Mouse (Mus musculus) intestine, postnatal 0 days (tissue): ENCODE data around the gene Grip1. TPM values are rescaled to one million over a fixed set of nuclear protein-coding genes. Genes with fewer than 3 reads are reported as not detected.
"Not testable (repeated sequence)": the region's sequence is repeated elsewhere in the genome, so short reads cannot be mapped to it uniquely, and the experiment has no call there.

Experiments used
- ATAC-seq: fragments of 200-750 bp; cut with Nextera tagmentation; 2 replicates; pipeline ENCODE4 v1.8.0; 2017; ENCODE audit warnings: mild to moderate bottlenecking, moderate TSS enrichment, moderate library complexity
- H3K27ac ChIP-seq: fragments of 300-500 bp; sonication (generic); 2 replicates; pipeline ENCODE4 v1.5.1; 2014; ENCODE audit warnings: mild to moderate bottlenecking, low read depth, low read length, moderate library complexity
- H3K27me3 ChIP-seq: fragments of 300-500 bp; sonication (generic); replicated peaks from 2 replicates; pipeline ENCODE4 v1.6.1; 2014; ENCODE audit warnings: low read length, mixed read lengths; ENCODE audit not compliant: control insufficient read depth, insufficient read depth
- H3K36me3 ChIP-seq: fragments of 300-500 bp; sonication (generic); 2 replicates; pipeline ENCODE4 v1.6.1; 2014; ENCODE audit warnings: mild to moderate bottlenecking, moderate library complexity; ENCODE audit not compliant: control insufficient read depth, insufficient read depth
- H3K4me1 ChIP-seq: fragments of 300-500 bp; sonication (generic); replicated peaks from 2 replicates; pipeline ENCODE4 v1.6.1; 2014; ENCODE audit warnings: antibody characterized with exemption, low read length, mixed read lengths; ENCODE audit not compliant: control insufficient read depth, insufficient read depth
- H3K4me2 ChIP-seq: fragments of 300-500 bp; sonication (generic); replicated peaks from 2 replicates; pipeline ENCODE4 v1.6.1; 2014; ENCODE audit warnings: low read depth, mild to moderate bottlenecking, moderate library complexity
- H3K4me3 ChIP-seq: fragments of 300-500 bp; sonication (generic); 2 replicates; pipeline ENCODE4 v1.5.1; 2014; ENCODE audit warnings: low read depth, low read length
- H3K9ac ChIP-seq: fragments of 300-500 bp; sonication (generic); 2 replicates; pipeline ENCODE4 v1.6.1; 2014; ENCODE audit warnings: mild to moderate bottlenecking, low read depth, low read length
- H3K9me3 ChIP-seq: fragments of 300-500 bp; sonication (generic); 2 replicates; pipeline ENCODE4 v1.6.1; 2016; ENCODE audit warnings: mixed run types; ENCODE audit not compliant: control insufficient read depth
- CTCF ChIP-seq: sonication (generic); IDR thresholded peaks from 2 replicates; pipeline ENCODE4 v1.5.1; 2016; ENCODE audit warnings: low read depth, mild to moderate bottlenecking, control low read depth, antibody characterized with exemption, moderate library complexity
- WGBS: fragments of 180-500 bp; shearing (Covaris S2); extraction: QIAGEN DNeasy Blood & Tissue Kit; methylation state at CpG from one replicate; pipeline ENCODE4 v1.1.7; 2014; 5-methylcytosine and 5-hydroxymethylcytosine counted together
- polyA plus RNA-seq: library from polyadenylated mRNA; unstranded; fragments of >200 nt; fragmentation: Nextera tagmentation; extraction: Ambion mirVana; gene quantifications from 2 replicates; pipeline ENCODE4 v1.2.1, GENCODE M21; 2015

Gene Grip1
- polyA plus RNA-seq, 1 experiment from 2014 or later = 0.48 TPM

DNA sequence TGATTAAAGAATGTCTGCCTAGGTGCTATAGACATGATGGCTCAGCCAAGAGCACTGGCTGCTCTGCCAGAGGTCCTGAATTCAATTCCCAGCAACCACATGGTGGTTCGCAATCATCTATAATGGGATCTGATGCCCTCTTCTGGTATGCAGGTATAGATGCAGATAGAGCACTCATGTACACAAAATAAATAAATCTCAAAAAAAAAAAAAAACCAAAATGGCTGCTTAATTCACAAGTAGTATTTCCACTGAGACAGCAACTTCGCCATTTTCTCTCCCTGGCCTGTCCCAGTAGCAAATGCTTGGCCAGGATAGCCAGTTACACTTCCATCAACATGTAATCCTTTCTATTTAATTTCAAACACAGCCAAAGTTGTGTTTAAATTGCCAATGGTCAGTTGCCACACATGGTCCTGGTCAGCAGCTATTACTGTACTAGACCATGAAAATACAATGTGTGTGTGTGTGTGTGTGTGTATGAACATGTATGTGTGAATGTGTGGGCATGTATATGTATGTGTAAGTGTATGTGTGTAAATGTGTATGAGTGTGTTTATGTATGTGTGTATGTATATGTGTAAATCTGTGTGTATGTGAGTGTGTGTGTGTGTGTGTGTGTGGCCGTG lies 658.2 kb downstream of the Grip1 start:
- 69% methylated on average over 3 of the region's 3 CpGs for WGBS
- Histone ChIP-seq H3K36me3 (peaks cover 13% of the 10 kb centered on the region; the same call in 1 of the 2 replicates), H3K4me2 (peak overlapping the region; percentile 89), H3K27ac (no peak overlapping the region), H3K4me1 (no peaks in the 10 kb centered on the region), H3K9me3 (no peaks in the 10 kb centered on the region), H3K4me3 (peak overlapping the region; percentile 91), H3K27me3 (no peaks in the 10 kb centered on the region), H3K9ac (peak overlapping the region; percentile 52; the same call in 1 of the 2 replicates)
- peak; percentile 26 for TF ChIP-seq CTCF
- no peak for ATAC-seq

DNA sequence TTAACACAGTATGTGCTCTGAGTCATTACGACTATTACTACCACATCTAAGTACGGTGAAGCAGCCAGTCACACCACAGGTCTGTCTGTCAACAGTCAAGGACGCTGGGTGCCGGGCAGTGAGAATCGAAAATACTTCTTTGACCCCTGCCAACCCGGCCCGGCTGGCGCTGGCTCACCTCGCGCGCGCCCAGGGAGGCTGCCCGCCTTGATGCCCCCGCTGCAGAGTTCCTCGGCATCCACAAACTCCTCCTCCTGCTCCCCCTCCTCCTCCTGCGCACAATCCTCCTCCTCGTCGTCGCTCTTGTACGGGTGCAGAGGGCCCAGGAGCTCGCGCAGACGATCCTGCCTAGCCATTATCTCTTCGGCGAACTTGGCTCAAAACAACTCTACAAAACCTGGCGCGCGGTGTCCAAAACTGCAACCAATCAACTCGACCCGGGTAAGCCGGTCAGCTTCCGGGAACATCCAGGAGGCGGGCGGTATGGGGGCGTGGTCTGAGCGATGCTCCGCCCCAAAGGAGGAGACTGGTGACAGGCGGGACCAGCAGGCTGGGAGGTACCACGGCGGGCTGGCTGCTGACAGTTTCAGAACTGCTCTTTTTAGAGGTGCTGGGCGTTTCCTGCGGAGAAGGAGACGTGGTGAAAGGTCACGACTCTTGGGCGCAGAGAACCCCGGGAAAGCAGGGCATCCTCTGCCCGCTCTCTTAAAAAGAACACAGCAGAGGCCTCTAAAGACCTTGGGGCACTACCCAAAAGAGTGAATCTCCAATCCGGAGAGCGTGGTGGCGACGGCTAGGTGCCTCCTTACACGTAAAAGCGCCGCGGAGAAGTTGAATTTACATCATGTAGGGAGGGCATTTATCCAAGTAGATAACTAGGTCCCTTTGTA lies 659.1 kb downstream of the Grip1 start, which contains the start of gene Helb:
TSS of gene Helb (minus strand) at position 481 of the 890 bp plus-strand sequence.
- 1% methylated on average over 55 of the region's 55 CpGs for WGBS
- Histone ChIP-seq H3K27ac (peak within 1 kb of the TSS; percentile 51; the same call in 1 of the 2 replicates), H3K4me3 (peak within 1 kb of the TSS; percentile 91), H3K27me3 (no peaks in the 10 kb centered on the region), H3K4me1 (no peaks in the 10 kb centered on the region), H3K9ac (peak within 1 kb of the TSS; percentile 52), H3K9me3 (no peaks in the 10 kb centered on the region), H3K36me3 (peaks cover 3% of the 10 kb centered on the region; the same call in 1 of the 2 replicates), H3K4me2 (peak within 1 kb of the TSS; percentile 89)
- peak; percentile 100 for ATAC-seq
- no peak for TF ChIP-seq CTCF

DNA sequence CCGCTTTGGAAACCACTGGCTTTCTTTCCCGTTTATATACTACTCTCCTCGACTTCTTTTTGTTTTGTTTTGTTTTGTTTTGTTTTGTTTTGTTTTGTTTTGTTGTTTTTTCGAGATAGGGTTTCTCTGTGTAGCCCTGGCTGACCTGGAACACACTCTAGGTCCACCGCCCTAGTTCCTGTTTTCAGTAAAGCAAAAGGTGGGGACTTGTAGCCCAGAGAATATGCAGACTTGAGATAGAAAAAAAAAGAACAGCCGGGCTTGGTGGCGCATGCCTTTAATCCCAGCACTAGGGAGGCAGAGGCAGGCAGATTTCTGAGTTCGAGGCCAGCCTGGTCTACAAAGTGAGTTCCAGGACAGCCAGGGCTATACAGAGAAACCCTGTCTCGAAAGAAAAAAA lies 659.9 kb downstream of the Grip1 start:
- not testable (repeated sequence) for ATAC-seq, H3K9ac ChIP-seq, H3K27ac ChIP-seq, H3K9me3 ChIP-seq, H3K4me1 ChIP-seq, H3K36me3 ChIP-seq, H3K27me3 ChIP-seq
- Histone ChIP-seq H3K4me2 (peak overlapping the region; percentile 89), H3K4me3 (peak overlapping the region; percentile 91)
- WGBS = 58% methylated on average over 9 of the region's 9 CpGs

DNA sequence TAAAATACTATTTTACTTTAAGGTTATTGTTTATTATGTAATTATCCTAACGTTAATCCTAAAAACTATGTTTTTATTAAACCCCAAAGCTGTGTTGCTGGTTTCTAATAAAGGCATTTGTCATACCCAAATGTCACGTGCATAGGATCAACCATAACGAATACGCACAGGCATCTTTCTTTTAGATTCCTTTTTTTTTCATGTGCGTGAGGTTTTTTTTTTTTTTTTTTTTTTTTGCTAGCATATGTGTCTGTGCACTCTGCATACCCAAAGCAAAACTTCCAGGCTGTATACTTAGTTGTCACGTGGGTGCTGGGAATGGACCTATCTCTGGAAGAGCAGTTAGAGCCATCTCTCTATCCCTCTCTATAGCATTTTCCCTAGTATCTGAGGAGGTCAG lies 660.4 kb downstream of the Grip1 start:
- 84% methylated on average over 6 of the region's 6 CpGs for WGBS
- no peak overlapping the region for H3K4me2 ChIP-seq

DNA sequence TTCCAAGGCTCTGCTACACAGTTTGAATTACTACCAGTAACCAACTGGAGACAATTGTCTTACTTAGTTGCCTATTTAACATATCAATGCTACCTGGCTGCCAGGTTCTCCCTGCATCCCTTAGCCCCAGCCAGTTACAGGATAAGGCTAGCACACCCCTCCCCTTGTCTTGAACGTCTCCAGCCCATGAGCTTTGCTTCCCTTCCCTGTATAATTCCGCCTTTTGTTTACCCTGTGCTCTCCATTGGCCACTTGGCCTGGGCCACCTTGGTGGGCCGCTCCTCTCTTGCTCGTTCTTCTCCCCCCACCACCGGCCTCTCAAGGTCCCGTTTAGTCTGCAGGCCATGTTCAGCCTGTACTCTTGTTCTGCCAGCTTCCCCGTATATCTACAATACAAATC lies 660.9 kb downstream of the Grip1 start:
- Histone ChIP-seq H3K4me3 (no peak overlapping the region), H3K27ac (no peak overlapping the region), H3K4me1 (no peaks in the 10 kb centered on the region), H3K36me3 (no peaks in the 10 kb centered on the region), H3K27me3 (no peaks in the 10 kb centered on the region), H3K4me2 (no peak overlapping the region), H3K9me3 (no peaks in the 10 kb centered on the region), H3K9ac (no peak overlapping the region)
- no peak for TF ChIP-seq CTCF
- no peak for ATAC-seq
- 63% methylated on average over 7 of the region's 7 CpGs for WGBS

More for the DNA sequence above, 660.4 kb downstream of the Grip1 start:
- no peaks in the 10 kb centered on the region for H3K4me1 ChIP-seq
- no peaks in the 10 kb centered on the region for H3K9me3 ChIP-seq
- no peaks in the 10 kb centered on the region for H3K27me3 ChIP-seq
- no peak for ATAC-seq
- no peak overlapping the region for H3K27ac ChIP-seq
- no peaks in the 10 kb centered on the region for H3K36me3 ChIP-seq
- TF ChIP-seq CTCF = no peak
- H3K4me3 ChIP-seq = no peak overlapping the region
- no peak overlapping the region for H3K9ac ChIP-seq

DNA sequence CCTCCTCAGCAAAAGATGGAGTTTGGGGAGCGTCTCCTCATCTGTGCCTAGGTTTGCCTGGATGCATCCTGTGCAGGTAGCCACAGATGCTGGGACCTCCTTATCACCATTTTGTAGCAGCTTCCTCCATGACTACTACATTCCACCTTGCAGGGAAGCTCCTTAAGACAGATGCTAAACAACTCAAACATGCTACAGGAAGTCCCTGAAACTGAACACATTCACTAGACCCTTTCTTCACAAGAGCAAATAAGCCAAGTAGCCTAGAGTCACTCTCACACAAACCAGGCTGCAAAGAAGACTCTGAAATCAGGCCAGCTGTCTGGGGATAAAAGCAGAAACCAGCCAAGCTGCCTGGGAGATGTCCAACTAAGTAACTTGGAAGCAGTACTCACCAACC lies 661.6 kb downstream of the Grip1 start:
- 93% methylated on average over 1 of the region's 1 CpGs for WGBS

More for the DNA sequence above, 661.6 kb downstream of the Grip1 start:
- H3K4me2 ChIP-seq = no peak overlapping the region
- no peak overlapping the region for H3K27ac ChIP-seq
- H3K9me3 ChIP-seq = no peaks in the 10 kb centered on the region
- no peak for TF ChIP-seq CTCF
- no peaks in the 10 kb centered on the region for H3K4me1 ChIP-seq
- H3K36me3 ChIP-seq = no peaks in the 10 kb centered on the region
- H3K4me3 ChIP-seq = no peak overlapping the region
- no peaks in the 10 kb centered on the region for H3K27me3 ChIP-seq
- no peak overlapping the region for H3K9ac ChIP-seq
- no peak for ATAC-seq
